Mouse (Mus musculus) liver, embryonic 14.5 days (tissue): ENCODE results near the gene Grik3. TPM values are rescaled to one million over a fixed set of nuclear protein-coding genes. Genes with fewer than 3 reads are reported as not detected.

ENCODE experiments used
- ATAC-seq: fragments of 200-750 bp; cut with Nextera tagmentation; 2 replicates; pipeline ENCODE4 v1.8.0; 2017; ENCODE audit warnings: moderate number of reproducible peaks, mild to moderate bottlenecking, moderate library complexity; ENCODE audit not compliant: insufficient read depth
- DNase-seq, 3 experiments: peaks; one replicate each; pipeline ENCODE4 v3.0.0-alpha.2; 2012 to 2013; ENCODE audit warnings: low read depth in 3 of 3, low spot score in 3 of 3
- H3K27ac ChIP-seq: fragments of 300-500 bp; sonication (generic); 2 replicates; pipeline ENCODE4 v1.5.1; 2014; ENCODE audit warnings: moderate library complexity, mild to moderate bottlenecking, control low read depth, inconsistent platforms
- H3K27me3 ChIP-seq: fragments of 300-500 bp; sonication (generic); 2 replicates; pipeline ENCODE4 v1.6.1; 2014; ENCODE audit warnings: mild to moderate bottlenecking, low read length, moderate library complexity; ENCODE audit not compliant: control insufficient read depth, insufficient read depth
- H3K36me3 ChIP-seq: fragments of 300-500 bp; sonication (generic); replicated peaks from 2 replicates; pipeline ENCODE4 v1.6.1; 2014; ENCODE audit warnings: low read depth; ENCODE audit not compliant: control insufficient read depth, insufficient read depth
- H3K4me1 ChIP-seq, 2 experiments: fragments of 200-500 bp in 1 of 2; fragments of 300-500 bp in 1 of 2; sonication (generic) in 1 of 2; replicated peaks; 2 replicates each; pipeline ENCODE4 v1.6.1; 2012 to 2014; ENCODE audit warnings: antibody characterized with exemption in 1 of 2, inconsistent platforms in 1 of 2, low read length in 1 of 2; ENCODE audit not compliant: control insufficient read depth in 2 of 2, insufficient read depth in 2 of 2
- H3K4me2 ChIP-seq: fragments of 300-500 bp; sonication (generic); 2 replicates; pipeline ENCODE4 v1.6.1; 2014; ENCODE audit warnings: low read depth, mild to moderate bottlenecking, control low read depth, moderate library complexity
- H3K4me3 ChIP-seq, 2 experiments: fragments of 200-500 bp in 1 of 2; fragments of 300-500 bp in 1 of 2; sonication (generic) in 1 of 2; 2 replicates each; pipeline ENCODE4 v1.5.1; 2012 to 2014; ENCODE audit warnings: low read depth in 2 of 2, low read length in 2 of 2, mild to moderate bottlenecking in 2 of 2, control low read depth in 1 of 2, inconsistent platforms in 1 of 2, moderate library complexity in 1 of 2; ENCODE audit not compliant: insufficient read depth in 1 of 2
- H3K9ac ChIP-seq: fragments of 300-500 bp; sonication (generic); replicated peaks from 2 replicates; pipeline ENCODE4 v1.6.1; 2014; ENCODE audit warnings: mild to moderate bottlenecking, control low read depth, moderate library complexity
- H3K9me3 ChIP-seq: fragments of 300-500 bp; sonication (generic); 2 replicates; pipeline ENCODE4 v1.6.1; 2016; ENCODE audit warnings: low read length, mixed read lengths; ENCODE audit not compliant: control insufficient read depth
- CTCF ChIP-seq: IDR thresholded peaks from 2 replicates; pipeline ENCODE4 v1.5.1; 2016; ENCODE audit warnings: antibody characterized with exemption, low read depth, control low read depth
- EP300 ChIP-seq: IDR thresholded peaks from 2 replicates; pipeline ENCODE4 v1.6.1; 2016; ENCODE audit warnings: antibody characterized with exemption, low read depth
- WGBS: fragments of 180-500 bp; shearing (Covaris S2); extraction: QIAGEN DNeasy Blood & Tissue Kit; methylation state at CpG from one replicate; pipeline ENCODE4 v1.1.7; 2014; ENCODE audit not compliant: insufficient replicate concordance; 5-methylcytosine and 5-hydroxymethylcytosine counted together
- polyA plus RNA-seq, 2 experiments: library from polyadenylated mRNA; depleted of rRNA in 1 of 2; stranded (reverse) in 1 of 2; unstranded in 1 of 2; fragments of >200 nt; fragmentation: Nextera tagmentation in 1 of 2; extraction: Ambion mirVana in 1 of 2; gene quantifications; 2 replicates each; pipeline versions ENCODE4 v1.2.1 to v1.2.3; 2012 to 2014

The Grik3 gene
- polyA plus RNA-seq, 2 experiments, result under 0.01 to 0.01 TPM

DNA sequence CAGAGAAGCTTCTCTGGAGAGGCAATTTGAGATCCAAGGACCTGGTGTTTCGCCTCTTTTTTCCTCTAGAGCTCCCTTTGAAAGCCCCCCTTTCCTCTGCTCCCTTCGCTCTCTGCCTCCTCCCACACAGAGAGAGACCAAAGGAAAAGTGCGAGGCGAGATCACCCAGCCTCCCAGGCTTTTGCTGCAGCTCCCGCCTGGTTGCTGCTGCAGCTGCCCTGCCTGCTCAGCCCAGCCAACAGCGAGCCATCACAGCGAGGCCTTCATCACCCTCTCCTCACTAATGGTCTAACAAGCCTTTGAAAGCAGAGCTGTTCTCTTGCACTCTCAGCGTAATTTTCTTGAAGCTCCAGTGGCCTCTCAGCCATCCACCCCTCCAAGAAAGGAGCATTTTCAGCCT, 196.6 kb downstream of the Grik3 start:
- H3K4me1 ChIP-seq, result no peaks in the 10 kb centered on the region
- TF ChIP-seq EP300 (no peak), CTCF (no peak)
- H3K4me3 ChIP-seq, result no peak overlapping the region
- H3K9ac ChIP-seq, result no peak overlapping the region
- no peak for DNase-seq
- H3K36me3 ChIP-seq, result no peaks in the 10 kb centered on the region
- no peaks in the 10 kb centered on the region for H3K27me3 ChIP-seq
- no peak for ATAC-seq
- 28% methylated on average over 8 of the region's 8 CpGs for WGBS
- H3K27ac ChIP-seq, result no peak overlapping the region
- no peak overlapping the region for H3K4me2 ChIP-seq
- H3K9me3 ChIP-seq, result no peaks in the 10 kb centered on the region

DNA sequence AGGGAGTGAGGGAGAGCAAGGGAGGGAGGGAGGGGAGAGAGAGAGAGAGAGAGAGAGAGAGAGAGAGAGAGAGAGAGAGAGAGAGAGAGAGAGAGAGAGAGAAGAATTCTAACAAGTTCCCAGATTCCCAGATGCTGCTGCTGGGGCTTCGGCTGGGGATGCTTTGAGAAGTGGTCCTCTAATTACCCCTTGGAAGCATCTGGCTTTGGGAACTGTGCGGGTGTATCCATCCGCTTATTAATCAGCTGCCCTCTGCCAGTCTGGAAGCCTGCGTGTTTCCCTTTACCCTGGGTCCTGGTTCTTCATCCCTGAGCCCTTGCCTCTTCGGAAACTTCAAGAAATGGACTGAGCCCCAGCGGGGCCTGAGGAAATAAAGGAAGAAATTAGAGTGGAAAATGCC, 204.9 kb downstream of the Grik3 start:
- TF ChIP-seq CTCF (no peak), EP300 (no peak)
- DNase-seq (no peak), ATAC-seq (no peak)
- H3K4me3 ChIP-seq, result no peak overlapping the region
- H3K9me3 ChIP-seq, result no peaks in the 10 kb centered on the region
- no peak overlapping the region for H3K9ac ChIP-seq
- no peak overlapping the region for H3K4me2 ChIP-seq
- H3K27ac ChIP-seq, result no peak overlapping the region
- no peaks in the 10 kb centered on the region for H3K4me1 ChIP-seq
- H3K36me3 ChIP-seq, result no peaks in the 10 kb centered on the region
- 42% methylated on average over 6 of the region's 6 CpGs for WGBS
- H3K27me3 ChIP-seq, result no peaks in the 10 kb centered on the region

DNA sequence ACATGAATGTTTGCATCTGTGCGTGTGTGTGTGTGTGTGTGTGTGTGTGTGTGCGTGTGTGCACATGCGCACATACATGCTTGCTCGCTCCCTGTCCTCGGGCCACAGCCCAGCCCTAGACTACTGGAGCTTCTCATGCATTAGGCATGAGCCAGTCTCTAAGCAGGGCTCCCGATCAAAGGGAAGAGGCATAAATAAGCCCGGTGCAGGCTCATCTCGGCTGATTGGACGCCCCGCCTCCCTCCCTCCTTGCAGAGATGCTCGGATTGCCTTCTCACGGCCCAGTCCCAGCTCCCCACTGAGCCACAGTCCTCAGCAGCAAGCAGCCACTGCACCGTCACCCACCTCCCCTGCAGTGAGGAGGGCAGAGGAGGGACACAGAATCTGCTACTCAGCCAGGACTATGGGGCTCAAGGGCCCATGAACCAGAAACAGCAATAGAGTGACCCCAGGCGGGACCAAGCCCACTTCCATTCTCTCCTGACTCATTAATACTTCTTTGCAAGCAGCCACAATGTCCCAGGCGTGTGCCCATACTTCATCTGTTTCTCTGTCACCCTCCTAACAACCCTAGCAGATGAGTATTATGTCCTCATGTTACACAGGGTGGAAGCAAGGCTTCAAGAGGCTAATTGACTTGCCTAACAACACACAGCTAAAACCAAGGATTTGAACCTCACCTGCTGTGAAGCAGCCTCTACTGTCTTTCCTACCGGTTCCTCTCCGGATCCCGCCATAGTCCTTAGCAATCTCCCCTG, 205.9 kb downstream of the Grik3 start:
- no peak for ATAC-seq
- WGBS, result 22% methylated on average over 16 of the region's 18 CpGs
- H3K4me1 ChIP-seq, result no peaks in the 10 kb centered on the region

DNA sequence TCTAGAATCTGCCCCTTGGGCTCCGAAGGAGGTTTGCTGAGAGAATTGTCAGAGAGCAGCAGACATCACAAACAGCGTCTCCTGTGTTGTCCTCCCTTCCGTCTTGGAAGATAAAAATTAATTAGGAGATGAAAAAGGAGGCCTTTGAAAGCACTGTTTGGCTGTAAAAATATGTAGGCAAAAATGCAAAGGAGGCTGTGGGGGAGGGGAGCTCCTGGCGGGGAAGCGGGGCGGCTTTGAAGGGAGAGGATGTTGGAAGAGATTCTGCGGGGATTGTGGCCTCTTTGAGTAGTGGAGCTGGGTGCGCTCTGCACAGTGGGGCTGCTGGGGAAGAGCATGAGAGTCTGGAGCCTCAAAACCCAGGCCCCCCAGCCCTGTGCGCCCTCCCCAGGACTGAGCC, 207.1 kb downstream of the Grik3 start:
- TF ChIP-seq EP300 (no peak), CTCF (no peak)
- no peaks in the 10 kb centered on the region for H3K27me3 ChIP-seq
- WGBS, result 21% methylated on average over 9 of the region's 9 CpGs
- DNase-seq (no peak), ATAC-seq (no peak)
- no peaks in the 10 kb centered on the region for H3K4me1 ChIP-seq
- no peak overlapping the region for H3K4me2 ChIP-seq
- H3K9ac ChIP-seq, result no peak overlapping the region
- H3K27ac ChIP-seq, result no peak overlapping the region
- no peaks in the 10 kb centered on the region for H3K9me3 ChIP-seq
- no peak overlapping the region for H3K4me3 ChIP-seq
- H3K36me3 ChIP-seq, result no peaks in the 10 kb centered on the region

More for the DNA sequence above, 205.9 kb downstream of the Grik3 start:
- Histone ChIP-seq H3K27ac (no peak overlapping the region), H3K9ac (no peak overlapping the region), H3K36me3 (no peaks in the 10 kb centered on the region), H3K9me3 (no peaks in the 10 kb centered on the region), H3K4me3 (no peak overlapping the region), H3K27me3 (no peaks in the 10 kb centered on the region), H3K4me2 (no peak overlapping the region)
- TF ChIP-seq EP300 (no peak), CTCF (no peak)
- no peak for DNase-seq

DNA sequence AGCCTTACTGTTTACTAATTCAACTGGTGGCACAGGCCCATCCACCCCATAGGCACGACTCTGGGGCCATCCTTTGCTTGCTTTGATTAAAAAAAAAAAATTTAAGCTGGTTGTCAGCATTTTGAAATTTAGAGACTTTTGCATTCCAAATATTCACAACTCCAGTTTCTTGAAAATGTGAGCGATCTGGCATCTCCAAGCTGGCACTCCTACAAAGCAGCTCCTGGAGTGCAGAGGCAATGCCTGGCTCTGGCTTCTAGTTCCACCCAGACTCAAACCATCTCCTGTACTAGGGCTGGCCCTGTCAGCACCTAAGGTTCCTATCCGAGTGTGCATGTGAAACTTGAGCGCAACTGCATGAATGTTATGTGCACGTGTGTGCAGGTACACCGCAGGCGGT, 208.6 kb downstream of the Grik3 start:
- Histone ChIP-seq H3K9me3 (no peaks in the 10 kb centered on the region), H3K4me1 (no peaks in the 10 kb centered on the region), H3K36me3 (no peaks in the 10 kb centered on the region), H3K27me3 (no peaks in the 10 kb centered on the region), H3K4me3 (no peak overlapping the region), H3K4me2 (no peak overlapping the region), H3K27ac (no peak overlapping the region), H3K9ac (no peak overlapping the region)
- WGBS, result 67% methylated on average over 7 of the region's 7 CpGs
- ATAC-seq (no peak), DNase-seq (no peak)
- TF ChIP-seq EP300 (no peak), CTCF (no peak)
